ENCODE assay signal across 9 mouse cellular contexts in genomic region chr3:55248508-55248907, GRCm38 (mm10). TPM values are rescaled to one million over a fixed set of nuclear protein-coding genes. Genes with fewer than 3 reads are reported as not detected.
DNase-seq lines count a peak whose midpoint lies in the region; ATAC-seq and TF ChIP-seq lines count a peak whose summit lies in the region.
"Had no signal": no experiment of that assay in that cellular context is flagged by ENCODE, and none has a peak within 500 bp of the region (broad histone marks: within the 10 kb centered on the region; RNA-seq: fewer than 3 reads in every experiment).

No protein-coding gene starts in this region.

- no peaks in the 10 kb centered on the region for H3K9me3 ChIP-seq in lung, postnatal 0 days (ENCODE audit: low read length)

- TF ChIP-seq CTCF in lung, postnatal 0 days (IDR thresholded peaks at IDR 0.05): no peak

- peak; percentile 51 for DNase-seq in adrenal gland, postnatal 10 days
- DNase-seq in adrenal gland, postnatal 4 days (ENCODE audit: low spot score in 2 of 2): no peak
- peak; percentile 10 to 26 for DNase-seq in kidney, postnatal 36 days
- no peak for DNase-seq in kidney, adult 18-20 months
- DNase-seq in cerebellum, postnatal 14 days: peak; percentile 86 to 91
- peak; percentile 17 for DNase-seq in lung, postnatal 0 days (ENCODE audit: low spot score)
- DNase-seq in c-Kit-positive CD71-positive TER-119-positive erythroid progenitor cells, embryonic 14.5 days (ENCODE audit: low spot score): no peak
- DNase-seq in liver: no peak

- H3K36me3 ChIP-seq in lung, postnatal 0 days (ENCODE audit: insufficient read depth, low read length): no peaks in the 10 kb centered on the region

- no peak overlapping the region for H3K4me3 ChIP-seq in lung, postnatal 0 days (ENCODE audit: low read depth, low read length)

- ATAC-seq in lung, postnatal 0 days: no peak

- no peak overlapping the region for H3K27ac ChIP-seq in lung, postnatal 0 days (ENCODE audit: low read length)
- H3K27ac ChIP-seq: liver, embryonic 14.5 days had no signal

- 40% methylated on average over 6 of the region's 6 CpGs for WGBS in lung, postnatal 0 days

- TF ChIP-seq EP300 in lung, postnatal 0 days (IDR thresholded peaks at IDR 0.05): no peak

- H3K4me2 ChIP-seq in lung, postnatal 0 days (replicated peaks; ENCODE audit: low read depth, low read length): no peak overlapping the region

- H3K4me1 ChIP-seq in lung, postnatal 0 days (ENCODE audit: insufficient read depth, low read depth, low read length): no peaks in the 10 kb centered on the region; the same call in 1 of the 2 replicates

- H3K27me3 ChIP-seq in lung, postnatal 0 days (replicated peaks; ENCODE audit: insufficient read depth, low read length): no peaks in the 10 kb centered on the region

- H3K9ac ChIP-seq in lung, postnatal 0 days (replicated peaks; ENCODE audit: low read depth): no peak overlapping the region
- H3K9ac ChIP-seq: liver, embryonic 14.5 days had no signal

RNA-seq across cellular contexts. Expression of gene Dclk1, which starts 6.3 kb away (rescaled TPM):
- 10 to 100 TPM; 13.5 to 18.0 TPM for total RNA-seq in adrenal gland, postnatal 10 days (2021)
- total RNA-seq in adrenal gland, postnatal 4 days (2021): 10 to 100 TPM; 23.0 to 25.0 TPM
- polyA plus RNA-seq in lung, postnatal 0 days (2015; fragmentation: Nextera tagmentation; extraction: Ambion mirVana): 3.1 and 4.0 TPM in 2 replicates

Comparison
In these comparisons a context has a peak if more than half of its experiments do, and no peak if none do; other contexts are left out.
1. DNase-seq: peak in adrenal gland, postnatal 10 days (single experiment), kidney, postnatal 36 days (2 of 2), cerebellum, postnatal 14 days (2 of 2) and lung, postnatal 0 days (single experiment); none in adrenal gland, postnatal 4 days (0 of 2), kidney, adult 18-20 months (single experiment), c-Kit-positive CD71-positive TER-119-positive erythroid progenitor cells, embryonic 14.5 days (single experiment) and liver (single experiment).